Mouse (Mus musculus) forebrain, embryonic 11.5 days (tissue): ENCODE data around the gene Ociad2. TPM values are rescaled to one million over a fixed set of nuclear protein-coding genes. Genes with fewer than 3 reads are reported as not detected.

Source experiments
- polyA plus RNA-seq: library from polyadenylated mRNA; unstranded; fragments of >200 nt; fragmentation: Nextera tagmentation; extraction: Ambion mirVana; gene quantifications from 2 replicates; pipeline ENCODE4 v1.2.1, GENCODE M21; 2014

The Ociad2 gene
- polyA plus RNA-seq, 1 experiment from 2014 or later, result 8.8 TPM

Other genes starting within 250 kb of the Ociad2 start
- 48.0 and 49.6 TPM in 2 replicates for gene Fryl, start 84.4 kb downstream of the Ociad2 start, polyA plus RNA-seq
- gene Ociad1, start 48.2 kb downstream of the Ociad2 start, polyA plus RNA-seq, result 143 and 144 TPM in 2 replicates
- gene Cwh43, start 65.0 kb upstream of the Ociad2 start, polyA plus RNA-seq, result not detected in 2 replicates
- 56.6 and 65.0 TPM in 2 replicates for gene Dcun1d4, start 140.0 kb upstream of the Ociad2 start, polyA plus RNA-seq